Mouse (Mus musculus) bone marrow, adult 2 months (tissue): ENCODE data around the gene Etv6.

Experiments used
- CTCF ChIP-seq: fragments of 200-500 bp; IDR thresholded peaks from 2 replicates; pipeline ENCODE4 v1.5.1; 2011; ENCODE audit warnings: low read length, control low read depth; ENCODE audit not compliant: control insufficient read depth, insufficient read depth
- POLR2A ChIP-seq: fragments of 200-500 bp; IDR thresholded peaks from 2 replicates; pipeline ENCODE4 v1.6.1; 2011; ENCODE audit warnings: low read depth, mild to moderate bottlenecking, control low read depth, low read length, borderline replicate concordance; ENCODE audit not compliant: control insufficient read depth

DNA sequence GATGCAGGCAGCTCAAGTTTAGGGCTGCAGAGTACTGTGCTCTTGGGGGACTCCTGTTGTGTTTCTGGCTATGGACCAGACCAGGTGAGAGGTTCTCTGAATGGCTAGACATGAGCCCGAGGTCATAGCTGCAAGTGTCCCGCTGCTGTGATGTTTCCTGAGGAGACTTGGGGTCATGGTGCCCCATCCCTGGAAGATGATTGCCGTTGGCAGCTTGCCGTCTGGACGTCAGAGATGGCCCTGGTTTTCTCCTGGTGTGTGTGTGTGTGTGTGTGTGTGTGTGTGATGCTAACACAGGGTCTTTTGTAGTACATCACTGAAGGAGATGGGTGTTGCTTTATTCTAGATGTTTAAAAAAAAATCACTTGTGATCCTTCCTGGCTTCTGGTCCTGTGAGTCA is 58.6 kb downstream of the Etv6 start:
- TF ChIP-seq POLR2A (no peak), CTCF (no peak)
